Mouse (Mus musculus) layer of hippocampus, adult 2 months (tissue): Measurements from ENCODE around the gene Ralb. TPM values are rescaled to one million over a fixed set of nuclear protein-coding genes. Genes with fewer than 3 reads are reported as not detected.

Experiments
- DNase-seq, 2 experiments: peaks; one replicate each; pipeline ENCODE4 v3.0.0; 2022; ENCODE audit warnings: low spot score in 2 of 2
- H3K27ac ChIP-seq: fragments of 200-600 bp; 2 replicates; pipeline ENCODE4 v1.8.1; 2022
- H3K4me3 ChIP-seq: fragments of 200-600 bp; 2 replicates; pipeline ENCODE4 v1.8.1; 2022; ENCODE audit warnings: mild to moderate bottlenecking
- CTCF ChIP-seq: fragments of 200-600 bp; conservative IDR thresholded peaks from 2 replicates; pipeline ENCODE4 v1.8.1; 2022; ENCODE audit warnings: antibody characterized with exemption, mild to moderate bottlenecking, moderate library complexity
- long read RNA-seq, 2 experiments: library from polyadenylated mRNA; stranded (forward); transcript quantifications; one replicate each; pipeline ENCODE4 v2.0.0; 2021; ENCODE audit warnings: borderline mapping rate in 2 of 2
- total RNA-seq, 2 experiments: library from RNA; stranded (reverse); gene quantifications; 2 replicates each; pipeline ENCODE4 v1.2.3; 2021

Gene Ralb
- 10 to 100 TPM; 21.0 to 22.0 TPM for total RNA-seq
- long read RNA-seq, experiment 1, transcript Ralb-201 (5 exons, 2,289 nt) = major isoform, 44 of 50 reads
- long read RNA-seq, experiment 1, partial matches to known transcripts = 2 of 50 reads
- long read RNA-seq, experiment 1, other reads (novel, unspliced or antisense) = 3 of 50 reads
- long read RNA-seq, experiment 2, transcript Ralb-201 (5 exons, 2,289 nt) = major isoform, 58 of 69 reads
- long read RNA-seq, experiment 2, partial matches to known transcripts = 1 of 69 reads
- long read RNA-seq, experiment 2, other reads (novel, unspliced or antisense) = 10 of 69 reads

GRCm38 (mm10) chr1:119504260-119505062 lies at the start of gene Ralb:
Gene Ralb, minus strand, starts transcription at chr1:119504794.
- TF ChIP-seq CTCF = 0 out of 2 replicates have a peak, but pooled peaks have one; percentile 5
- Histone ChIP-seq H3K4me3 (peak within 1 kb of the TSS; percentile 94), H3K27ac (peak within 1 kb of the TSS; percentile 89)
- DNase-seq = peak; percentile 93 to 98

GRCm38 (mm10) chr1:119551651-119552050 lies 47.1 kb upstream of the Ralb start:
- TF ChIP-seq CTCF = no peak
- H3K4me3 ChIP-seq = no peak overlapping the region
- H3K27ac ChIP-seq = no peak overlapping the region
- no peak for DNase-seq

- TF ChIP-seq CTCF = no peak
- no peak overlapping the region for H3K4me3 ChIP-seq
- no peak for DNase-seq
These were observed 45.5 kb upstream of the Ralb start for GRCm38 (mm10) chr1:119550064-119550463.

GRCm38 (mm10) chr1:119549327-119549689 lies 44.7 kb upstream of the Ralb start:
- DNase-seq = no peak
- TF ChIP-seq CTCF = no peak
- Histone ChIP-seq H3K4me3 (no peak overlapping the region), H3K27ac (no peak overlapping the region)

More at GRCm38 (mm10) chr1:119550064-119550463, 45.5 kb upstream of the Ralb start:
- H3K27ac ChIP-seq = no peak overlapping the region

- H3K27ac ChIP-seq = no peak overlapping the region
- TF ChIP-seq CTCF = peak; percentile 94
- H3K4me3 ChIP-seq = no peak overlapping the region
- peak; percentile 73 to 84 for DNase-seq
These were observed 44.2 kb upstream of the Ralb start for GRCm38 (mm10) chr1:119548668-119549326.

- peak; percentile 35; the same call in 1 of the 2 replicates for TF ChIP-seq CTCF
- DNase-seq = no peak
- Histone ChIP-seq H3K4me3 (no peak overlapping the region), H3K27ac (no peak overlapping the region)
These were observed 41.9 kb upstream of the Ralb start for GRCm38 (mm10) chr1:119546490-119546889.

- H3K27ac ChIP-seq = no peak overlapping the region
- no peak overlapping the region for H3K4me3 ChIP-seq
- no peak for DNase-seq
- no peak for TF ChIP-seq CTCF
These were observed 41.1 kb upstream of the Ralb start for GRCm38 (mm10) chr1:119545671-119546070.

- no peak overlapping the region for H3K4me3 ChIP-seq
- no peak overlapping the region for H3K27ac ChIP-seq
- DNase-seq = no peak
- no peak for TF ChIP-seq CTCF
These were observed 40.6 kb upstream of the Ralb start for GRCm38 (mm10) chr1:119545164-119545563.

- TF ChIP-seq CTCF = no peak
- Histone ChIP-seq H3K27ac (no peak overlapping the region), H3K4me3 (no peak overlapping the region)
- DNase-seq = no peak
These were observed 40.1 kb upstream of the Ralb start for GRCm38 (mm10) chr1:119544611-119545155.

- no peak for TF ChIP-seq CTCF
- DNase-seq = no peak
These were observed 38.7 kb upstream of the Ralb start for GRCm38 (mm10) chr1:119543316-119543715.

GRCm38 (mm10) chr1:119541570-119541969 lies 37.0 kb upstream of the Ralb start:
- Histone ChIP-seq H3K4me3 (no peak overlapping the region), H3K27ac (no peak overlapping the region)
- TF ChIP-seq CTCF = no peak
- no peak for DNase-seq

More at GRCm38 (mm10) chr1:119543316-119543715, 38.7 kb upstream of the Ralb start:
- Histone ChIP-seq H3K4me3 (no peak overlapping the region), H3K27ac (no peak overlapping the region)

- Histone ChIP-seq H3K4me3 (no peak overlapping the region), H3K27ac (no peak overlapping the region)
- no peak for DNase-seq
- no peak for TF ChIP-seq CTCF
These were observed 36.4 kb upstream of the Ralb start for GRCm38 (mm10) chr1:119540836-119541557.
